Mouse (Mus musculus): ENCODE data around the gene Gm15262. TPM values are rescaled to one million over a fixed set of nuclear protein-coding genes. Genes with fewer than 3 reads are reported as not detected.
"Not testable (repeated sequence)": the region's sequence is repeated elsewhere in the genome, so short reads cannot be mapped to it uniquely, and the experiment has no call there.

Gene Gm15262
- not detected in 2 replicates for total RNA-seq (2014; rRNA removed)
- polyA plus RNA-seq (2015; fragmentation: Nextera tagmentation; extraction: Ambion mirVana), result not detected in 2 replicates

GRCm38 (mm10) chrX:161287156-161287555, at the start of gene Gm15262:
Gene Gm15262 (plus strand): TSS chrX:161287456.
- H3K9me3 ChIP-seq (ENCODE audit: low read length); H3K4me1 ChIP-seq (ENCODE audit: insufficient read depth); H3K9ac ChIP-seq; H3K4me2 ChIP-seq (ENCODE audit: low read depth); H3K36me3 ChIP-seq (ENCODE audit: insufficient read depth); H3K27me3 ChIP-seq (ENCODE audit: insufficient read depth, low read length); H3K27ac ChIP-seq (ENCODE audit: low read depth, low read length); DNase-seq; H3K4me3 ChIP-seq (ENCODE audit: low read depth, low read length); ATAC-seq: not testable (repeated sequence)
- WGBS, result 70% methylated on average over 2 of the region's 2 CpGs

- 63% methylated on average over 1 of the region's 1 CpGs for WGBS
- no peak for ATAC-seq
- H3K4me2 ChIP-seq (ENCODE audit: low read depth), result no peak overlapping the region
- TF ChIP-seq CTCF (IDR thresholded peaks at IDR 0.05; ENCODE audit: low read depth), result no peak
- H3K4me3 ChIP-seq (ENCODE audit: low read depth, low read length), result no peak overlapping the region
- no peaks in the 10 kb centered on the region for H3K36me3 ChIP-seq (ENCODE audit: insufficient read depth)
- H3K27me3 ChIP-seq (ENCODE audit: insufficient read depth, low read length), result no peaks in the 10 kb centered on the region
- H3K4me1 ChIP-seq (ENCODE audit: insufficient read depth), result no peaks in the 10 kb centered on the region
- peak; percentile 2 for DNase-seq
- H3K9me3 ChIP-seq (ENCODE audit: low read length), result no peaks in the 10 kb centered on the region
- H3K9ac ChIP-seq, result no peak overlapping the region
- H3K27ac ChIP-seq (ENCODE audit: low read depth, low read length), result no peak overlapping the region
Observed at GRCm38 (mm10) chrX:161308131-161308530, 20.9 kb downstream of the Gm15262 start.

GRCm38 (mm10) chrX:161316443-161316842, 29.2 kb downstream of the Gm15262 start:
- no peaks in the 10 kb centered on the region for H3K9me3 ChIP-seq (ENCODE audit: low read length)
- no peak for ATAC-seq
- H3K4me2 ChIP-seq (ENCODE audit: low read depth), result no peak overlapping the region
- H3K27ac ChIP-seq (ENCODE audit: low read depth, low read length), result no peak overlapping the region
- TF ChIP-seq CTCF (IDR thresholded peaks at IDR 0.05; ENCODE audit: low read depth), result peak; percentile 35
- H3K4me3 ChIP-seq (ENCODE audit: low read depth, low read length), result no peak overlapping the region
- no peaks in the 10 kb centered on the region for H3K4me1 ChIP-seq (ENCODE audit: insufficient read depth)
- H3K9ac ChIP-seq, result no peak overlapping the region
- H3K27me3 ChIP-seq (ENCODE audit: insufficient read depth, low read length), result no peaks in the 10 kb centered on the region
- DNase-seq, result peak; percentile 20
- no peaks in the 10 kb centered on the region for H3K36me3 ChIP-seq (ENCODE audit: insufficient read depth)

- H3K4me2 ChIP-seq (ENCODE audit: low read depth), result no peak overlapping the region
- WGBS, result 50% methylated on average over 11 of the region's 11 CpGs
- peak; percentile 44 for TF ChIP-seq CTCF (IDR thresholded peaks at IDR 0.05; ENCODE audit: low read depth)
- H3K9me3 ChIP-seq (ENCODE audit: low read length), result no peaks in the 10 kb centered on the region
- peak; percentile 30 for DNase-seq
- H3K36me3 ChIP-seq (ENCODE audit: insufficient read depth), result no peaks in the 10 kb centered on the region
- no peaks in the 10 kb centered on the region for H3K4me1 ChIP-seq (ENCODE audit: insufficient read depth)
- no peak overlapping the region for H3K27ac ChIP-seq (ENCODE audit: low read depth, low read length)
- no peak overlapping the region for H3K4me3 ChIP-seq (ENCODE audit: low read depth, low read length)
- no peak overlapping the region for H3K9ac ChIP-seq
- no peak for ATAC-seq
- H3K27me3 ChIP-seq (ENCODE audit: insufficient read depth, low read length), result no peaks in the 10 kb centered on the region
Observed at GRCm38 (mm10) chrX:161370927-161371326, 83.7 kb downstream of the Gm15262 start.

GRCm38 (mm10) chrX:161371461-161371860, 84.2 kb downstream of the Gm15262 start:
- no peak overlapping the region for H3K27ac ChIP-seq (ENCODE audit: low read depth, low read length)
- no peaks in the 10 kb centered on the region for H3K9me3 ChIP-seq (ENCODE audit: low read length)
- ATAC-seq (no peak), DNase-seq (no peak)
- no peaks in the 10 kb centered on the region for H3K36me3 ChIP-seq (ENCODE audit: insufficient read depth)
- TF ChIP-seq CTCF (IDR thresholded peaks at IDR 0.05; ENCODE audit: low read depth), result no peak
- H3K27me3 ChIP-seq (ENCODE audit: insufficient read depth, low read length), result no peaks in the 10 kb centered on the region
- no peak overlapping the region for H3K4me3 ChIP-seq (ENCODE audit: low read depth, low read length)
- H3K4me2 ChIP-seq (ENCODE audit: low read depth), result no peak overlapping the region
- H3K9ac ChIP-seq, result no peak overlapping the region
- no peaks in the 10 kb centered on the region for H3K4me1 ChIP-seq (ENCODE audit: insufficient read depth)
- 66% methylated on average over 3 of the region's 3 CpGs for WGBS

- Histone ChIP-seq H3K27me3 (ENCODE audit: insufficient read depth, low read length) (no peaks in the 10 kb centered on the region), H3K27ac (ENCODE audit: low read depth, low read length) (no peak overlapping the region), H3K36me3 (ENCODE audit: insufficient read depth) (no peaks in the 10 kb centered on the region), H3K4me1 (ENCODE audit: insufficient read depth) (no peaks in the 10 kb centered on the region), H3K9ac (no peak overlapping the region), H3K4me2 (ENCODE audit: low read depth) (no peak overlapping the region), H3K4me3 (ENCODE audit: low read depth, low read length) (no peak overlapping the region), H3K9me3 (ENCODE audit: low read length) (no peaks in the 10 kb centered on the region)
- ATAC-seq (no peak), DNase-seq (no peak)
- 55% methylated on average over 1 of the region's 1 CpGs for WGBS
- TF ChIP-seq CTCF (IDR thresholded peaks at IDR 0.05; ENCODE audit: low read depth), result no peak
Observed at GRCm38 (mm10) chrX:161375568-161375967, 88.3 kb downstream of the Gm15262 start.

- no peak overlapping the region for H3K4me2 ChIP-seq (ENCODE audit: low read depth)
- no peak overlapping the region for H3K9ac ChIP-seq
- no peak overlapping the region for H3K4me3 ChIP-seq (ENCODE audit: low read depth, low read length)
- DNase-seq (peak; percentile 4), ATAC-seq (no peak)
- peak; percentile 61 for TF ChIP-seq CTCF (IDR thresholded peaks at IDR 0.05; ENCODE audit: low read depth)
- no peaks in the 10 kb centered on the region for H3K36me3 ChIP-seq (ENCODE audit: insufficient read depth)
- H3K27ac ChIP-seq (ENCODE audit: low read depth, low read length), result no peak overlapping the region
- no peaks in the 10 kb centered on the region for H3K9me3 ChIP-seq (ENCODE audit: low read length)
- WGBS, result 44% methylated on average over 8 of the region's 8 CpGs
- no peaks in the 10 kb centered on the region for H3K4me1 ChIP-seq (ENCODE audit: insufficient read depth)
- no peaks in the 10 kb centered on the region for H3K27me3 ChIP-seq (ENCODE audit: insufficient read depth, low read length)
Observed at GRCm38 (mm10) chrX:161385791-161386190, 98.5 kb downstream of the Gm15262 start.

GRCm38 (mm10) chrX:161387942-161388341, 100.7 kb downstream of the Gm15262 start:
- WGBS, result 91% methylated on average over 4 of the region's 4 CpGs
- no peak for ATAC-seq
- H3K9me3 ChIP-seq (ENCODE audit: low read length), result no peaks in the 10 kb centered on the region
- no peak overlapping the region for H3K9ac ChIP-seq
- no peak overlapping the region for H3K27ac ChIP-seq (ENCODE audit: low read depth, low read length)
- no peak overlapping the region for H3K4me3 ChIP-seq (ENCODE audit: low read depth, low read length)
- DNase-seq, result no peak
- H3K36me3 ChIP-seq (ENCODE audit: insufficient read depth), result no peaks in the 10 kb centered on the region
- no peaks in the 10 kb centered on the region for H3K27me3 ChIP-seq (ENCODE audit: insufficient read depth, low read length)
- H3K4me1 ChIP-seq (ENCODE audit: insufficient read depth), result no peaks in the 10 kb centered on the region
- no peak overlapping the region for H3K4me2 ChIP-seq (ENCODE audit: low read depth)
- no peak for TF ChIP-seq CTCF (IDR thresholded peaks at IDR 0.05; ENCODE audit: low read depth)

Measured in forebrain, postnatal 0 days (tissue).